Mouse (Mus musculus) ovary, postnatal 10 days (tissue): ENCODE data around the gene H2-DMb2.
A peak's percentile ranks its signal among the peaks of the same experiment; 100 is the strongest.

ENCODE experiments used
- DNase-seq: peaks from one replicate; pipeline ENCODE4 v3.0.0; 2022; ENCODE audit warnings: low spot score

Gene H2-DMb2

GRCm38 (mm10) chr17:34118873-34119248 is 24.2 kb upstream of the H2-DMb2 start:
- no peak for DNase-seq

- DNase-seq: peak; percentile 99
These were observed 23.6 kb upstream of the H2-DMb2 start, which contains the start of gene H2-DMa for GRCm38 (mm10) chr17:34119249-34120179. Gene H2-DMa (plus strand): TSS chr17:34119541.

GRCm38 (mm10) chr17:34120180-34120723 is 22.9 kb upstream of the H2-DMb2 start:
- peak; percentile 67 for DNase-seq

GRCm38 (mm10) chr17:34120814-34121171 is 22.3 kb upstream of the H2-DMb2 start:
- DNase-seq: peak; percentile 70

GRCm38 (mm10) chr17:34121172-34121878 is 21.8 kb upstream of the H2-DMb2 start:
- DNase-seq: peak; percentile 85

GRCm38 (mm10) chr17:34121879-34122187 is 21.3 kb upstream of the H2-DMb2 start:
- peak; percentile 63 for DNase-seq

- peak; percentile 97 for DNase-seq
These were observed 20.7 kb upstream of the H2-DMb2 start, which contains the start of gene Brd2 for GRCm38 (mm10) chr17:34122188-34122984. Gene Brd2 (minus strand): TSS chr17:34122634.

GRCm38 (mm10) chr17:34123111-34123510 is 20.0 kb upstream of the H2-DMb2 start:
- DNase-seq: no peak

- no peak for DNase-seq
These were observed 19.6 kb upstream of the H2-DMb2 start for GRCm38 (mm10) chr17:34123518-34123917.

GRCm38 (mm10) chr17:34124649-34125048 is 18.5 kb upstream of the H2-DMb2 start:
- DNase-seq: no peak

- DNase-seq: no peak
These were observed 16.2 kb upstream of the H2-DMb2 start for GRCm38 (mm10) chr17:34126826-34127420.

GRCm38 (mm10) chr17:34127475-34127874 is 15.6 kb upstream of the H2-DMb2 start:
- DNase-seq: no peak

- DNase-seq: no peak
These were observed 14.7 kb upstream of the H2-DMb2 start for GRCm38 (mm10) chr17:34128264-34128937.

GRCm38 (mm10) chr17:34128944-34129791 is 13.9 kb upstream of the H2-DMb2 start:
- DNase-seq: no peak

- DNase-seq: no peak
These were observed 12.8 kb upstream of the H2-DMb2 start for GRCm38 (mm10) chr17:34130073-34130947.

GRCm38 (mm10) chr17:34131911-34132310 is 11.2 kb upstream of the H2-DMb2 start:
- no peak for DNase-seq

- DNase-seq: no peak
These were observed 9.8 kb upstream of the H2-DMb2 start for GRCm38 (mm10) chr17:34133289-34133688.

GRCm38 (mm10) chr17:34134451-34134850 is 8.7 kb upstream of the H2-DMb2 start:
- no peak for DNase-seq
